Mouse (Mus musculus) kidney, embryonic 15.5 days (tissue): ENCODE results near the gene H2-M10.3. TPM values are rescaled to one million over a fixed set of nuclear protein-coding genes. Genes with fewer than 3 reads are reported as not detected.
"Not testable (repeated sequence)": the region's sequence is repeated elsewhere in the genome, so short reads cannot be mapped to it uniquely, and the experiment has no call there.

Source experiments
- ATAC-seq: fragments of 200-750 bp; cut with Nextera tagmentation; replicated peaks from 2 replicates; pipeline ENCODE4 v1.8.0; 2017; ENCODE audit warnings: moderate TSS enrichment; ENCODE audit not compliant: low FRiP score
- H3K27ac ChIP-seq: fragments of 300-500 bp; sonication (generic); 2 replicates; pipeline ENCODE4 v1.5.1; 2015; ENCODE audit warnings: mild to moderate bottlenecking, inconsistent platforms
- H3K27me3 ChIP-seq: fragments of 300-500 bp; sonication (generic); 2 replicates; pipeline ENCODE4 v1.6.1; 2015; ENCODE audit warnings: inconsistent platforms
- H3K36me3 ChIP-seq: fragments of 300-500 bp; sonication (generic); 2 replicates; pipeline ENCODE4 v1.6.1; 2015; ENCODE audit warnings: inconsistent platforms
- H3K4me1 ChIP-seq: fragments of 300-500 bp; sonication (generic); 2 replicates; pipeline ENCODE4 v1.6.1; 2015; ENCODE audit warnings: inconsistent platforms
- H3K4me2 ChIP-seq: fragments of 300-500 bp; sonication (generic); 2 replicates; pipeline ENCODE4 v1.6.1; 2015; ENCODE audit warnings: moderate library complexity, mild to moderate bottlenecking, inconsistent platforms
- H3K4me3 ChIP-seq: fragments of 300-500 bp; sonication (generic); replicated peaks from 2 replicates; pipeline ENCODE4 v1.5.1; 2015; ENCODE audit warnings: mild to moderate bottlenecking, inconsistent platforms
- H3K9ac ChIP-seq: fragments of 300-500 bp; sonication (generic); 2 replicates; pipeline ENCODE4 v1.6.1; 2015; ENCODE audit warnings: mild to moderate bottlenecking, inconsistent platforms
- H3K9me3 ChIP-seq: fragments of 300-500 bp; sonication (generic); replicated peaks from 2 replicates; pipeline ENCODE4 v1.6.1; 2016; ENCODE audit warnings: inconsistent platforms
- WGBS: fragments of 180-500 bp; shearing (Covaris S2); methylation state at CpG from one replicate; pipeline ENCODE4 v1.1.7; 2015; ENCODE audit warnings: mixed read lengths; 5-methylcytosine and 5-hydroxymethylcytosine counted together
- polyA plus RNA-seq: library from polyadenylated mRNA; unstranded; fragments of >200 nt; fragmentation: Nextera tagmentation; extraction: Ambion mirVana; gene quantifications from 2 replicates; pipeline ENCODE4 v1.2.1, GENCODE M21; 2015

H2-M10.3 gene
- not detected in 2 replicates for polyA plus RNA-seq

GRCm38 (mm10) chr17:36368317-36368716 is at the start of gene H2-M10.3:
Gene H2-M10.3, minus strand, starts transcription at chr17:36368417.
- ATAC-seq, H3K27ac ChIP-seq, H3K4me2 ChIP-seq, H3K36me3 ChIP-seq, H3K4me1 ChIP-seq, H3K27me3 ChIP-seq, H3K9ac ChIP-seq, H3K4me3 ChIP-seq, H3K9me3 ChIP-seq: not testable (repeated sequence)
- WGBS, result 89% methylated on average over 2 of the region's 2 CpGs

DNA sequence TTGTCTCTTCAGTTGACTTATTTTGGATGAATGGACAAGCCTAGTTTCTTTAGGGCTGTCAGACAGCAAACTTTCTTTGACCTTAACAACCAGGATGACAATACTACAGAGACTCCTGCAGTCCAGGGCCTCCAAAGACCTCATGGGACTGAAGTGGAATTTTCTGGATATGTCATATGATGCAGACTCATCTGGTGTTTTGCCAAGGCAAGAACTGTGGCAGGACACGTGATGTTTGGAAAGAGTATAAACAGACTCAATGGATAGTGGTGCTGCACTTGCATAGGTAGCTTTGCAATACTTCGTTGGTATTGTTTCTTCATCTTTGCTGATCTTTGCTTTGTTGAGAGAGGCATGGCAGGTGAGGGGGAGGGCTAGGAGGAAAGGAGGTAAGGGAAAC is 49.2 kb upstream of the H2-M10.3 start:
- H3K4me2 ChIP-seq, result no peak overlapping the region
- no peaks in the 10 kb centered on the region for H3K27me3 ChIP-seq
- no peak for ATAC-seq
- WGBS, result 51% methylated on average over 2 of the region's 2 CpGs
- no peaks in the 10 kb centered on the region for H3K4me1 ChIP-seq
- H3K9ac ChIP-seq, result no peak overlapping the region
- no peaks in the 10 kb centered on the region for H3K9me3 ChIP-seq
- H3K27ac ChIP-seq, result no peak overlapping the region
- no peak overlapping the region for H3K4me3 ChIP-seq
- no peaks in the 10 kb centered on the region for H3K36me3 ChIP-seq

GRCm38 (mm10) chr17:36415407-36415806 is 47.2 kb upstream of the H2-M10.3 start:
- WGBS, result 57% methylated on average over 1 of the region's 1 CpGs

DNA sequence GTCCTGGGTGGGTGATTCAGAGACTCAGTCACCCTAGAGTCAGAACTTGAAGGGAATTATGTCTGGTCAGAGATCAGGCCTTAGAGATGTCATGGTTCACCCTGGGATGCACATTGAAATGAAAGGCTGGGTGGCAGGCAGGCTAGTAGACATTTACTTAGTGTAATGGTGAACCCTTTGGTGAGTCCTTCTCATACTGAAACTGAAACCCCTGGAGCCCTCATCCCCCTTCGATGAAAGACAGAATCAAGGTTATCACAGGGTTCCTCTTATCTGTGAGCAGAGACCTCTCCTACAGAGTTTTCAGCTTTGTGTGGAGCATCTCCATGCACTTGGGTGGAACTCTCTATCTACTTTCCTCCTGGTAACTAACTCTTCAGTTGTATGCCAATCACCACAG is 46.1 kb upstream of the H2-M10.3 start:
- 72% methylated on average over 1 of the region's 1 CpGs for WGBS
- Histone ChIP-seq H3K9me3 (no peaks in the 10 kb centered on the region), H3K4me2 (no peak overlapping the region), H3K9ac (no peak overlapping the region), H3K27me3 (no peaks in the 10 kb centered on the region), H3K27ac (no peak overlapping the region), H3K4me1 (no peaks in the 10 kb centered on the region), H3K4me3 (no peak overlapping the region), H3K36me3 (no peaks in the 10 kb centered on the region)
- ATAC-seq, result no peak

More at GRCm38 (mm10) chr17:36415407-36415806, 47.2 kb upstream of the H2-M10.3 start:
- Histone ChIP-seq H3K9me3 (no peaks in the 10 kb centered on the region), H3K27ac (no peak overlapping the region), H3K9ac (no peak overlapping the region), H3K4me1 (no peaks in the 10 kb centered on the region), H3K27me3 (no peaks in the 10 kb centered on the region), H3K4me2 (no peak overlapping the region), H3K4me3 (no peak overlapping the region), H3K36me3 (no peaks in the 10 kb centered on the region)
- ATAC-seq, result no peak

DNA sequence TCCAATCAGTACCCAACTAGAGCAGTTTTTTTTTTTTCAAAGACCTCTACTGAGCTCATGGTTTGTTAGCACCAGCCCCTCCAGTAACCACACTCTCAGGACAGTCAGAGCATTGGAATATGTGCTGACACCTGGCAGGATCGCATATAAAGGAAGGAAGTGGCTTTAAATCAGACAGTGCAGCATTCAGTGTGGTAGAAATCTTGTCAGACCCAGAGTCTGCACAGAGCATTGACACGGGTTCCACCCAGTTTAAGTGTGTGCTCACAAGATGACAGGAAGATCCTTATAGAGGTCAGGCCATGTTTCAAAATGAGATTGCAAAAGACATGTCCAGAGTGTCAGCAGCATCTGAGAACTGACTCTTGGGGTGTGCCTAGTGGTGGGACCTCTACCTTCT is 21.7 kb upstream of the H2-M10.3 start:
- Histone ChIP-seq H3K27ac (no peak overlapping the region), H3K4me3 (no peak overlapping the region), H3K36me3 (no peaks in the 10 kb centered on the region), H3K9ac (no peak overlapping the region), H3K4me1 (no peaks in the 10 kb centered on the region), H3K4me2 (no peak overlapping the region), H3K27me3 (no peaks in the 10 kb centered on the region), H3K9me3 (no peaks in the 10 kb centered on the region)
- 73% methylated on average over 2 of the region's 2 CpGs for WGBS
- ATAC-seq, result no peak

- not testable (repeated sequence) for H3K4me3 ChIP-seq, H3K27me3 ChIP-seq, ATAC-seq, H3K36me3 ChIP-seq, H3K4me2 ChIP-seq, H3K4me1 ChIP-seq, H3K9me3 ChIP-seq, H3K27ac ChIP-seq, H3K9ac ChIP-seq
Observed at GRCm38 (mm10) chr17:36362404-36362803, 5.8 kb downstream of the H2-M10.3 start.

GRCm38 (mm10) chr17:36357512-36357911 is 10.7 kb downstream of the H2-M10.3 start:
- not testable (repeated sequence) for H3K27me3 ChIP-seq, H3K9me3 ChIP-seq, ATAC-seq

DNA sequence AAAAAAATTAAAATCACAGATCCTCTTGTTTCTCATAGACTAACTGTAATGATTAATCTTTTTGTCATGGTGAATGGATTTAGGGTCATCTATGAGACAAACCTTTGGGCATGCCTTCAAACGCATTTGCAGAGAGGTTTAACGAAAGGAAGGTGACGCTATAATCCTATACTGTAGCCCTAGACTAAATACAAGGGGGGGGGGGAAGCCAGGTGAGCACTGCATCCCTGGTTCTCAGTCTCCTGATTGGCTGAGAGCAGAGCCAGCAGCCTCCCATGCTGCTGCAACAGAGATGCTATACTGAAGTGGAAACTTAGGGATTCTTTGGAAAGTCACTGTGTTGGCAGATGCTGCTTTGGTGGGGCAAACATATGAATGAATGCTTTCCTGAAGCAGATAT is 12.5 kb downstream of the H2-M10.3 start:
- H3K9ac ChIP-seq, result no peak overlapping the region
- WGBS, result 36% methylated on average over 3 of the region's 3 CpGs
- H3K36me3 ChIP-seq, result no peaks in the 10 kb centered on the region
- no peak overlapping the region for H3K27ac ChIP-seq
- no peak overlapping the region for H3K4me3 ChIP-seq
- peaks cover 6% of the 10 kb centered on the region; the same call in 1 of the 2 replicates for H3K27me3 ChIP-seq
- H3K4me1 ChIP-seq, result no peaks in the 10 kb centered on the region
- H3K9me3 ChIP-seq, result no peaks in the 10 kb centered on the region
- no peak for ATAC-seq
- no peak overlapping the region for H3K4me2 ChIP-seq

More at GRCm38 (mm10) chr17:36357512-36357911, 10.7 kb downstream of the H2-M10.3 start:
- not testable (repeated sequence) for H3K27ac ChIP-seq, H3K9ac ChIP-seq, H3K4me3 ChIP-seq, H3K4me2 ChIP-seq, H3K36me3 ChIP-seq, H3K4me1 ChIP-seq

DNA sequence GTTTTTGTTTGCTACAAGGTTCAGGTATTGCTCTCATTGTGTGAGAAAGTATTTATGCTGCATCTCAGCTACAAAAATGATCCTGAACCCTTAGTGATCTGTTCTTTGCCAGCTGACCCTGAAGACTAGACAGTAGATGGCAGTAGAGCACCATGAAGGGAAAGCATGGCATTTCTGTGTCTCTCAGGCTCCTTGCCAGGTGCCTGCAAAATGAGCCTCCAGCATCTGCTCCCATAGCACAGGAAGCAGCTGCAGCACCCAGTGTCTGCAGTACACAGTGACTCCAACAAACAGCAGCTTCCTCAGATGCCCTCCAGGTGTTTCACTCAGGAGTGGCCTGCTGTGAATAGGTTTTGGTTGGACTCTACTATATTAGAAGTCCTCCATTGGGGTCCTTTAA is 12.9 kb downstream of the H2-M10.3 start:
- not testable (repeated sequence) for H3K9me3 ChIP-seq, ATAC-seq, H3K4me1 ChIP-seq, H3K4me3 ChIP-seq, H3K9ac ChIP-seq, H3K36me3 ChIP-seq, H3K27me3 ChIP-seq, H3K27ac ChIP-seq, H3K4me2 ChIP-seq

GRCm38 (mm10) chr17:36326055-36326454 is 42.2 kb downstream of the H2-M10.3 start, which contains the start of gene H2-M10.1:
Gene H2-M10.1, minus strand, starts transcription at chr17:36326155.
- WGBS, result 92% methylated on average over 4 of the region's 4 CpGs
- no peak for ATAC-seq
- no peaks in the 10 kb centered on the region for H3K36me3 ChIP-seq

DNA sequence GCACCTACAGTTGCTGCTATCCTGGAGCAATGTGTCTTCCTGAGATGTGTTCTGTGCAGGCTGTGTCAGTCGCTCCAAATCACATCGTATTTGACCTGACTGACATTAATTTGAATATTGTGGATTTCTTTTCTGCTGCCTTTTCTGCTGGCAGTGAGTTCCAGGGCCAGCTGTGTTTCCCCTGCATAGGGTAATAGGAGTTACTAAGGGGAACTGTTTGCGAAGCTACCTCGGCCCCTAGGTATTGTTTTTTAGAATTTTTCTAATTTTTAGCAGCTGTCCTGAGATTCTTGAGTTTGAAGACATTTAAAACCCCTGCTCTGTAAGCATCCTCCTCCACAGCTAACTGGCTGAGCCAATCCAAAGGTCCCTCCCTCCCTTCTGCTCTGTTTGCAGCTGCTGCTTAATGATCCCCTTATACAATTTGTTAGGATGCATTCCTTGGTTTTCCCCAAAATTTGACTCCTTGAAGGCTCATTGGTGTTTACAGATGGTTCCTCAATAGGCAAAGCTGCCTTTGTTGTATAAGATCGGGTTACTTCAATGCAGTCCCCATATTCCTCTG is 52.4 kb downstream of the H2-M10.3 start:
- H3K27me3 ChIP-seq, result no peaks in the 10 kb centered on the region
- WGBS, result 21% methylated on average over 5 of the region's 5 CpGs
- peak overlapping the region; percentile 55 for H3K4me3 ChIP-seq
- H3K9ac ChIP-seq, result no peak overlapping the region; the same call in 1 of the 2 replicates
- H3K27ac ChIP-seq, result peak overlapping the region; percentile 81
- 0 out of 2 replicates have a peak, but pooled peaks cover 6% of the 10 kb centered on the region for H3K4me1 ChIP-seq
- peak overlapping the region; percentile 80 for H3K4me2 ChIP-seq
- H3K9me3 ChIP-seq, result no peaks in the 10 kb centered on the region
- no peaks in the 10 kb centered on the region for H3K36me3 ChIP-seq
- ATAC-seq, result peak; percentile 60

More at GRCm38 (mm10) chr17:36326055-36326454, 42.2 kb downstream of the H2-M10.3 start, which contains the start of gene H2-M10.1:
- H3K9me3 ChIP-seq, result no peaks in the 10 kb centered on the region
- no peak within 1 kb of the TSS for H3K4me2 ChIP-seq
- no peak within 1 kb of the TSS for H3K27ac ChIP-seq
- H3K4me3 ChIP-seq, result no peak within 1 kb of the TSS
- H3K9ac ChIP-seq, result no peak within 1 kb of the TSS
- no peaks in the 10 kb centered on the region for H3K4me1 ChIP-seq
- no peaks in the 10 kb centered on the region for H3K27me3 ChIP-seq

GRCm38 (mm10) chr17:36315041-36315688 is 53.1 kb downstream of the H2-M10.3 start:
- H3K9ac ChIP-seq, result peak overlapping the region; percentile 45
- no peaks in the 10 kb centered on the region for H3K27me3 ChIP-seq
- H3K36me3 ChIP-seq, result no peaks in the 10 kb centered on the region
- peak overlapping the region; percentile 55 for H3K4me3 ChIP-seq
- peak; percentile 85 for ATAC-seq
- no peaks in the 10 kb centered on the region for H3K9me3 ChIP-seq
- H3K4me2 ChIP-seq, result peak overlapping the region; percentile 80
- under 1% methylated on average over 19 of the region's 19 CpGs for whole genome bisulfite sequencing
- H3K4me1 ChIP-seq, result 0 out of 2 replicates have a peak, but pooled peaks cover 6% of the 10 kb centered on the region
- peak overlapping the region; percentile 81 for H3K27ac ChIP-seq
